Mouse (Mus musculus) retina, adult 2 months (tissue): Measurements from ENCODE around the gene Kcna5.

Source experiments
- DNase-seq: peaks from one replicate; pipeline ENCODE4 v3.0.0-alpha.2; 2012; ENCODE audit warnings: low read depth, low spot score

Kcna5 gene

DNA sequence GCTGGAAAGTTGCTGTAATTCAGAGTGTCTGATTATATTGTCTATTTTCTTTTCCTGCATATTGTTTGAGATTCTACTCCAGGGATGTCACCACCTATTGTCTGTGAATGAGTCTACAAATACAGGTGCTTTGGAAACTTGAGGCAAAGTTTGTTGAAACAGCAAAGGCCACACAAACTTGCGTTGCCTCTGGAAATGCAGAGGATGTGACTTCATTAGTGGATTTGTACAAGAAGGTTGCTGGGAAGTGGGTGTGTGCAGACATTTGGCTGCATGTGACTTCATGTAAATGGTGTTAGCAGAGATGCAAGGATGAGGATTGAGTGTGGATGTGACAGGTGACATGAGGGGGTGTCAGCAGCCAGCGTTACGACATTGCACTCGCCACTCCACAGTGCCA lies 1.7 kb upstream of the Kcna5 start:
- no peak for DNase-seq

DNA sequence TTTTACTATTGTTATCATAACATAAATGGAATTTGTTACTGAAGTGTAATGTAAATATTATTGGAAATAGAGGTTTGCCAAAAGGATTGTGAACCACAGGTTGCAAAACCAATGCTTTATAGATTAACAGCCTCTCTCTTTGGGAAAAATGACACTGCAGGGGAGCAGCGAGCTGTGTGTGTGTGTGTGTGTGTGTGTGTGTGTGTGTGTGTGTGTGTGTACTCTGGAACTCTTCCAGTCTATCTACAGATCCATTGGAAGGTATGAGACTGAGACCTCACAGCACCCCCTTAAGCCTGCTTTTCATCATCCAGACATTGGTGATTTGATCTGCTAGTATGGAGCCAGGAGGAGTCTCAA lies 679 bp upstream of the Kcna5 start:
- DNase-seq: no peak

DNA sequence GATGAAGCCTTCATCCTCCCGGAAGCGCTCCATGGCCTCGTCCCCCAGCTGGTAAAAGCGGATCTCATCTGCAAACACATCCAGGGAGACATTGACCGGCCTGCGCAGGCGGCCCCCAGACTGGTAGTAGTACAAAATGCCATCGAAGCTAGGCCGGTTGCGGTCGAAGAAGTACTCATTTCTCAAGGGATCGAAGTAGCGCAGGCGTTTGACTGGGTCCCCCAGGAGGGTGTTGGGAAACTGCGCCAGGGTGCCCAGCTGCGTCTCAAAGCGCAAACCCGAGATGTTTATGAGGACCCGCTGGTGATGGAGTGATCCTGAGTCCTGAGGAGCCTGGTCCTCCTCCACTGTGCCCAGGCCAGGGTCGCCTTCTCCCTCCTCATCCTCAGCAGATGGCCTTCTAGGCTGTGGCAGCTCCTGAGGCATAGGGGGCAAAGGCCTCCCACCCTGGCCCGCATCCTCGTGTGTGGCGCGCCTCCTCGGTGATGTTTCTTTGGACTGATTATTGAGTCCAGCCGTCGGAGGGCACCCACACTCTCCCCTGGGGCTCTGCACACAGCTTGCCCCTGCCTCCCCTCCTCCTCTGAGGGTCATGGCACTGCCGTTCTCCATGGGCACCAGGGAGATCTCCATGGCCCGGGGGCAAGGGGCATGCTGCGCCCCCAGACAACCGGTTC lies 543 bp downstream of the Kcna5 start:
- DNase-seq: no peak

DNA sequence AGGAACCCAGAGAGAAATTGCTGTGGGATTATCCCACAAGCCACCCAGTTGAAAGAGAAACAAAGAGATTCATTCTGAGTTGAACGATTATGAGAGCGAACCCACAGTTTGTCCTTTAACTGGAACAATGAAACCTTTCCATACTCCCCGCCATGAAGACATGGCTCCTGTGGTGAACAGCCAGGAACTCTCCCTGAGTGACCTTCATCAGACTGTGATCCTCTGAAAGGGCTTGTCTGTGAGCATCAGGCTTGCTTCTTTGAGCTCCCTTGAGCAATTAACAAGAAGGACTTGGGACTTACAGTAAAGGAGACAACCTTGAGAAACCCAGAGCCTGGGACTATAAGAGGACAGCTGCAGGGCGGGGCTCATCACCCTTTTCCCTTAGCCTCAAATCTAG lies 3.9 kb downstream of the Kcna5 start:
- no peak for DNase-seq

DNA sequence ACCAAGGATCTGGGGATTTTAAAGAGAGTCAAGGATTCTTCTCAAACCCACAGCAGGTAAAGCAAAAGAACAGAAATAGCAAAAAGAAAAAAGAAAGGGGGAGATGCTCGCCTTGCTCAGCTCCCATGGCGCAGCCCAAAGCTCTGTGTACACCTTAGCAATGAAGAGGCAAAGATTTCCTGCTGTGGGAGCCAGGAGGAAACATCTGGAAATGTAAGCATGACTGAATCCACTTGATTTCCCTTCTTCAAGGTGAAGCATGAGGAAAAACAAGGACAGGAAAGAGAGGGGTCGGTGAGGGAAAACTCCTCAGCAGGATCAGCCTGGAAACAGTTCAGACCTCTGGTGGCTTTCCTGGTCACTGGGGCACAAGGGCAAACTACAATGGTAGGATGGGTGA lies 5.2 kb downstream of the Kcna5 start:
- no peak for DNase-seq

DNA sequence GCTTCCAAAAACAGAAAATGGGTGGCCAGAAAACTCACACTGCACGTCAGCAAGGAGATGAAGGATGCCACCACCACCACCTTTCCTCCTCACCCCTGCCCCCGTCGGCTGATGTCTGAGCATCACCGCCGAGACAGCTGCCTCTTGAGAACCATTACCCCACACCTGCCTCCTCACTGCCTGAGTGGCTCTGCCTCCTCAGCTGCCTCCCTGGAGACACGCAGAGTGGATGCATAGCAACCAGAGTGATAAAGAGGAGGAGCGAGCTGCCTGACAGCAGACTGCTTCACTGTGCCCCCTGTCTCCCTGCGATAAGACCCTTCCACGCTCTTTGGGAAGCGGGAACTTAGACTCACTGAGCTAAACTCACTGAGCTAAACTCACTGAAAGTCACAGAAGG lies 20.5 kb downstream of the Kcna5 start:
- DNase-seq: no peak

DNA sequence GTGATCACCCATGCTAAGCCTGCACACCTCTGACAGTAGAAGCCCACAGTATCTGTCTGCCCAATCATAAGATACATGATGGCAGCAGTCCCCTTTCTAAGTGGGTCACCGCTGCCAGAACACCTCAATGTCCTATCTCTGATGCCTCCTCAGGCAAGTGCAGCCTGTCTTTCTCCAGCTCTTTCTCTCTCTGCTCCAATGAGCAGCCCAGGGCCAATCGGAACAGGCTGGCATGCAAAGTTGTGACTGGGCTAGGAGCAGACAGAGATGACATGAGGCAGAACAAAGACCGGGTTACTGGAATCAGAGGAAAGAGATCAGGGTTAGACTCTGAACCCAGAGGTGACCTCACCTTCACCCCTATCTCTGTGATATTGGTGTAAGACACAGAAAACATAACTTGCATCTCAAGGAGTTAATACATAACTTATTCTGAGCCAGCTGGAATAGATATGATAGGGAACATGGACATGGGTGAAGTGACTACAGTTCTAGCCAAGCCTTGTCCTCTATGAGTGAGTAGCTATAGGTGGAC lies 21.4 kb downstream of the Kcna5 start:
- DNase-seq: no peak

DNA sequence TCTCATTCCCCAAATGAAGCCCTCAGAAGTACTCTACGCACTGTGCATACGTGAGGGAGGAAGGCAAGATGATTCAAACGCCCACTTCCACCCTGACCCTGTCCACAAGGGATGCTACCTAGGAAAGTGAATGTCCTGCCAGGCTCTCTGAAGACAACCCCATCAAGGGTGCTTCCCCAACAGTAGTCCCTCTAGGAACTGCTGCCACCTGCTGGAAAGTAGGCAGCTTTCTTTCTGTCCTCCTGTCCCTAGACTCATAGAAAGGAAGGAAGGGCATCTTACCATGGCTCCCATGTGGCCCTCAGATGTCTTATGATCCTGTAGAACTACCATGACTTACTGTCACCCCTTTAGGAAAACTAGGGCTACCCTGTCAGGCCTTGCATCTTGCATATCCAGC lies 22.1 kb downstream of the Kcna5 start:
- DNase-seq: no peak

DNA sequence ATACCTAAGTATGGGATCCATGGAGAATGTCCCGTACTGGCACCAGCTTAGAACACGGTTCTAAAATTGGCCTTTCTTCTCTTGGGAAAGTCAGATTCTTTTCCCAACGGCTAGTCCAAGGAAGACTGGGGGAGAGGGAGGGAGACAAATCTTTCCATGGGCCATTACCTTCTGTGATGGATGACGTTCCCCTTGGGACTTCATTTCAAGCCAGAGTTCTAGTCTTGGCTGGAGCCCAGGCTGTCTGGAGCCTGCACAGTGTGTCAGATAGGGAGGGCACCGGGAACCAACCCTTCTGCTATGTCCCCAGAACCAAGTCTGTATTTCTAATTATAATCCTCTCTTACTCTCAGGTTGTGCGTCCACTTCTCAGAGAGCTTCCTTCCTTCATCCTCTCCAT lies 26.5 kb downstream of the Kcna5 start:
- no peak for DNase-seq

DNA sequence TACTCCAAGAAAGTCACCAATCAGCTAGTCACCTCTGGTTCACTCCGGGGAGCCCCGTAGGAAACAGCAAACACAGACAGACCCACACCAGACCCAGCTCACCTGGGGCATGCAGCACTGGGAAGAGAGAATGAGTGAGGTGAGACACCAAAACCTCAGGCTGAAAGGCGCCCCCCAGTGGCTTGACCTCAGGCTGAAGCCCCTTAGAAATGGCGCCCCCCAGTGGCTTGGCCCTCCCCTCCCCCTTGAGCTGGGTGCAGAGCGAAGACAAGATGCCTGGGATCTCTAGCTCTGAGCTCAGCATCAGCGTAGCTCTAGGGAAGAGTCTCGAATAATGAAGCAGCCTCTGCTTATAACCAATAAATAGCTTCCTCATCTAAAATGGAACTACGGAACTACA lies 31.3 kb downstream of the Kcna5 start:
- no peak for DNase-seq

DNA sequence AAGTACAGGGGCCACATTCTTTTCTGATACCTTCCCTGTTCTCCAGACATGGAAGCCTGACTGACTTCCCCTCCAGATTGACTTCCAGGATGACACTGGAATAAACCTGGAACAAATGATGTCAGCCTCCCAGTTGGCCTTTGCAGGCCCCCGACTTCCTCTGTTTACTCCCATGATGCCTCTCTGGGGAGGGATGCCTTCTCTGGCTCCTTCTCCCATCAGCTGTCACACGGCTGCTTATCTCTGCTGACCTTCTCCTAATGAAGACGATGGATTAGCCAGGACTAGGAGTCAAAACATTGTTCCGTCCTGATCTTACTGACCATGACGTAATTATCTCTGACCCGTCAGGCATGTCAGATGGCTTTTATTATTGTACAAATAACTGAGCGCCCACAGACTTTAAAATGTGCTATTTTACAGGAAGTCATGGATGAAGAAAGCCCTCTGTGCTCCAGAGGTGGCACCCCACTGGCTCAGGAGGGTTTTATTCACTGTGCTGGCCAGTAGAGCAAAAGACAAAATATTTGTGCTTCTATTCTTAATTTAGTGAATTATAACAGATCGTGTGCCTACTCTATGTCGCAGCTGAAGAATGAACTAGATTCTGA lies 32.4 kb downstream of the Kcna5 start:
- DNase-seq: no peak

DNA sequence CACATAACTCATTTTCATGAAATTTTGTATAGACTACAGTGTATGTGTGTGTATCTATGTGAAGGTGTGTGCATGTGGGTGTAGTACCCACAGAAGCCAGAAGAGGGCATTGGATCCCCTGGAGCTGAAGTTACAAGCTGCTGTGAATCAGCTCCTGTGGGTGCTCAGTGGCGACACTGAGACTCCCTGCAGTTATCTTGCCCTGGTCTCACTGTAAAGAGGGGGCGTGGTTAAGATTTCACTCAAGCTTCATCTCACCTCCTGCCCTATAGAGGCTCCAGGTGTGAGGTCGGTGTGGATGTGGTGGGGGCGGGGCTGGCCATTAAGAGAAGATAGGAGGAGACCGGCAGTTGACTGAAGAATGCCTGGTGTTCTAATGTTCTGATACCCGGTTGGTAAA lies 34.2 kb downstream of the Kcna5 start:
- no peak for DNase-seq

DNA sequence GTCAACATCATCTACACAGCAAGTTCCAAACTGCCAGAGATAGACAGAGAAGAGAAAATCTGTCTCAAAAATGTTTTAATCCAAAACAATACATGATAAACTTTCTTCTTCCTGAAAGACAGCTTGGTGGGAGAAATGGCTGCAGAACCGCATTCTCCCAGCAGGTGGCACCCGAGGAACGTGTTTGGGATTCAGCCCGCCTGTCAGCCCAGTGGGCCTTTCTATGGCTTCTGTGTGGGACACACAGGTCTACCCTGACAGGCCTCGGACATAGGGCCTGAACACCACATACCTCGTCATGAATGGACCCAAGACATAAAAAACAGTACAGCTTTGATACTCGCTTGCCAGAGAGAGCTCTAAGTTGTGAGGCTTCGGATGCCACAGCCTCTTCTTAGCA lies 35.1 kb downstream of the Kcna5 start:
- peak; percentile 38 for DNase-seq

DNA sequence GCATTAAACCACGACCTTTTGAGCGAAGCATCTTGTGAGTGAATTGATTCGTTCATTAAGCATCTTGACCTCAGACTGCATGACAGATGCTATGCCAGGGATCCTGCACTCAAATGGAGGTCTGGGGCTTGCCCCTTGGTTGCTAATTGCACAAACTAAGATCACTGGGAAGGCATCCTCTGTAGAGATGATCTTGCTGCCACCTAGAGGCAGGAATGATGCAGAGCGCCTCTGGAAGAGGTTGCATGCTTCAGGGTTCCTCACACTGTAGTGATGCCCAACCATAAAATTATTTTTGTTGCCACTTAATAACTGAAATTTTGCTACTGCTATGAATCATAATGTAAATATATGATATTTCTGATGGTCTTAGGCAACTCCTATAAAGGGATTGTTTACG lies 37.3 kb downstream of the Kcna5 start:
- no peak for DNase-seq

DNA sequence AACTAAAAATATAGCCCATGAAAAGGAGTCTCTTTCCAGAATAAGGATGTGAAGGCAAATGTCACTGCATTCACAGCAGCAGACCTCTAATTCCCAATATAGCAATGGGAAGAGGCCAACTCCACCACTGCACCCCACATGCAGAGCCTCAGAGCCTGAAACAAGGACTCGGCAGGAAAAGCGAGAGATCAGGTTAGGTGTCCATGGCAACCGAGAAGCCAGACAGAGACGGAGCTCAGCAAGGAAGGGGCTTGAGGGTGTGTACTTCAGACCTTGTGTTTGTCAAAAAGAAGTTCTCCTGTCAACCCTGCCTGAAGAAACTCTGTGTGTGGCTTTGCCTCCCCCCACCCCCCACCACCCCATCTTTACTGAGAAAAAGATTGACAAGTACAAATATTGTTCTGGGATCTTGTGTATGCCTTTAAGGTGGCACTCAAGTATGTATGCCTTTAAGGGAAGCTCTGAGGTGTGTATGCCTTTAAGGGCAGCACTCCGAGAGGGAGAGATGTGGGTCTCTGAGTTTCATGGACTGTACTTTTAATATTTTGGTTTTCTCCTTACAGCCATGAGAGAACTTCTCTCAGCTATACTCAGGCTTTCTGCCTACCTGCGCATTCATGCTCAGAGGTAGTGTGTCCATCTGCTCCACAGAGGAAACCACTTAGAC lies 37.9 kb downstream of the Kcna5 start:
- no peak for DNase-seq

DNA sequence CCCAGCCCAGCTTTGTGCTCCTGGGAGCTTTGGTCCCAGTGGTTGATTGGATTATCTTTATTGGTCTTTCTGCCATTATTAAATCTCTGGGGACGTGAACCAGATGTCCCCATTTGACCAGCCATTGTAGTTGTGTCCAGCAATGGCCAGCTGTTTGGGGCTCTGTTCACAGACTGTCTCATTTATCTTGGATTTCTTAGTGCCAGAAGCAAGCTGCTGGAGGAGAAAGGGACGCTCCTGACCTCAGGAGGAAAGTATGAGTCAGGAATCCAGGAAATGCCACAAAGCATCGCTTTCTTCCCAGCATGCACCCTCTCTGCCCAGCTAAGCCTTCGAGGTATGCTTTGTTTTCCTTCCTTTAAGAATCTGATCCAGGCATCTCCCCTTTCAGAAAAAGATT lies 48.1 kb downstream of the Kcna5 start:
- DNase-seq: no peak

DNA sequence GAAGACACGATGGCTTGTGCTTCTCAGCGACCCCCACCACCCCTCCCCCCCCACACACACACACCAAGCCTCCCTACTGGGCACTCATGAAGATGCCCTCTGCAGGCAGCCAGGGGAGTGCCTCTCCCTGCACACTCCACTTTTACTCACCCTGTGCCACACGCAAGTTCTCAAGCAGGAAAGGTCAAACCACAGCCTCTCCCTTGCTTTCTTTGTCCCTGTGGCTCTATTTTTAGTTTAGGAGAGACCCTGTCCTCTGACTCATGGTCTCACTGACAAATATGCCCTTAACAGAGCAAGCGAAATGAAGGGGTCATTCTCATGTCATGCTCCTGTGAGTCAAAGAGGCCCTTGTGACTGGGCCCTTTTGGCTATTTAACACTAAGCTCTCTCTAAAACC lies 50.3 kb downstream of the Kcna5 start:
- DNase-seq: no peak

DNA sequence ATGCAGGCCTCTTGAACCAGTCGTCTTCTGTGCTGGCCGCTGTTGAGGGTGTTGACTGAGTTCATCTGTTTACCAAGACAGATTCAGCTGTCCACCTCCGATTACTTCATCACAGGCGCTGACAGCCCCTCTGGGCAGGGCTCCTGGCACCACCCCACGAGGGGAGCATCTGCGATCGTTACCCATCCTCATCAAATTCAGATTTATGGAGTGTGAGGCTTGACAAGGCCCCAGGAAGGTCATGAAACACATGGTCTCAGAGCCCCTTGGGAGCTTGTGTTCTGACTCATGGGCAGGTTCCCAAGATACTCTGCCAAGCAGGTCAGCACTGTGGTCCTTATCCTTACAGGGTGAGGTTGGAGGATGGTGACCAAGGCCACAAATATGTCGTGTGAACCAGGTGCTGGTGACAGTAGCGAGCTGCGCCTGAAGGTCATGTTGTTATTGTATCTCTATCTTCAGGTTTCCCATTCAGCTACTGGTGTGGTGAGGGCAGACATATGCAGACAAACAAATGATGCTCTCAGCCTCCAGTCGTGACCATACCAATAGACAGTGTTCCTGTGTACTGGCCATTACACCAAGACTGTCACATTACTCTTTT lies 51.8 kb downstream of the Kcna5 start:
- DNase-seq: no peak
